Mouse (Mus musculus): ENCODE measurements around the gene Cdc14a. TPM values are rescaled to one million over a fixed set of nuclear protein-coding genes. Genes with fewer than 3 reads are reported as not detected.

Gene Cdc14a
- polyA plus RNA-seq, 1 experiment from 2014 or later, result 3.4 TPM

GRCm38 (mm10) chr3:116310033-116310432, 113.8 kb downstream of the Cdc14a start:
- ATAC-seq (ENCODE audit: low FRiP score, low read depth), result no peak
- no peaks in the 10 kb centered on the region for H3K4me1 ChIP-seq (replicated peaks)
- no peak overlapping the region for H3K4me2 ChIP-seq
- no peaks in the 10 kb centered on the region for H3K9me3 ChIP-seq
- 85% methylated on average over 10 of the region's 10 CpGs for WGBS
- no peak overlapping the region for H3K4me3 ChIP-seq
- H3K27ac ChIP-seq (replicated peaks), result no peak overlapping the region
- H3K27me3 ChIP-seq, result no peaks in the 10 kb centered on the region
- H3K9ac ChIP-seq, result no peak overlapping the region
- peaks cover 3% of the 10 kb centered on the region; the same call in 1 of the 2 replicates for H3K36me3 ChIP-seq

GRCm38 (mm10) chr3:116304800-116305753, 118.8 kb downstream of the Cdc14a start:
- no peak overlapping the region for H3K4me3 ChIP-seq
- H3K9me3 ChIP-seq, result no peaks in the 10 kb centered on the region
- H3K9ac ChIP-seq, result no peak overlapping the region
- WGBS, result 78% methylated on average over 18 of the region's 18 CpGs
- no peak for ATAC-seq (ENCODE audit: low FRiP score, low read depth)
- H3K4me2 ChIP-seq, result no peak overlapping the region
- no peak overlapping the region for H3K27ac ChIP-seq (replicated peaks)
- H3K27me3 ChIP-seq, result no peaks in the 10 kb centered on the region
- no peaks in the 10 kb centered on the region for H3K36me3 ChIP-seq
- no peaks in the 10 kb centered on the region for H3K4me1 ChIP-seq (replicated peaks)

GRCm38 (mm10) chr3:116302581-116302980, 121.3 kb downstream of the Cdc14a start:
- Histone ChIP-seq H3K27ac (replicated peaks) (no peak overlapping the region), H3K4me1 (replicated peaks) (no peaks in the 10 kb centered on the region), H3K9me3 (no peaks in the 10 kb centered on the region), H3K4me2 (no peak overlapping the region), H3K27me3 (no peaks in the 10 kb centered on the region), H3K4me3 (no peak overlapping the region), H3K36me3 (no peaks in the 10 kb centered on the region), H3K9ac (no peak overlapping the region)
- ATAC-seq (ENCODE audit: low FRiP score, low read depth), result no peak
- 96% methylated on average over 7 of the region's 7 CpGs for WGBS

- no peak overlapping the region for H3K4me2 ChIP-seq
- no peak for ATAC-seq (ENCODE audit: low FRiP score, low read depth)
- no peak overlapping the region for H3K9ac ChIP-seq
- H3K9me3 ChIP-seq, result no peaks in the 10 kb centered on the region
- H3K4me1 ChIP-seq (replicated peaks), result no peaks in the 10 kb centered on the region
- H3K36me3 ChIP-seq, result no peaks in the 10 kb centered on the region
- no peak overlapping the region for H3K4me3 ChIP-seq
- no peaks in the 10 kb centered on the region for H3K27me3 ChIP-seq
- H3K27ac ChIP-seq (replicated peaks), result no peak overlapping the region
- WGBS, result 91% methylated on average over 6 of the region's 6 CpGs
Observed at GRCm38 (mm10) chr3:116301754-116302153, 122.1 kb downstream of the Cdc14a start.

- Histone ChIP-seq H3K36me3 (0 out of 2 replicates have a peak, but pooled peaks cover under 1% of the 10 kb centered on the region), H3K4me2 (no peak overlapping the region), H3K27me3 (no peaks in the 10 kb centered on the region), H3K27ac (replicated peaks) (no peak overlapping the region), H3K4me1 (replicated peaks) (no peaks in the 10 kb centered on the region), H3K4me3 (no peak overlapping the region), H3K9me3 (no peaks in the 10 kb centered on the region), H3K9ac (no peak overlapping the region)
- WGBS, result 93% methylated on average over 10 of the region's 10 CpGs
- no peak for ATAC-seq (ENCODE audit: low FRiP score, low read depth)
Observed at GRCm38 (mm10) chr3:116298727-116299126, 125.1 kb downstream of the Cdc14a start.

GRCm38 (mm10) chr3:116298003-116298402, 125.8 kb downstream of the Cdc14a start:
- ATAC-seq (ENCODE audit: low FRiP score, low read depth), result no peak
- H3K4me1 ChIP-seq (replicated peaks), result no peaks in the 10 kb centered on the region

GRCm38 (mm10) chr3:116297170-116297569, 126.7 kb downstream of the Cdc14a start:
- H3K27me3 ChIP-seq, result no peaks in the 10 kb centered on the region
- H3K36me3 ChIP-seq, result 0 out of 2 replicates have a peak, but pooled peaks cover 8% of the 10 kb centered on the region
- H3K4me2 ChIP-seq, result no peak overlapping the region
- ATAC-seq (ENCODE audit: low FRiP score, low read depth), result no peak
- no peaks in the 10 kb centered on the region for H3K4me1 ChIP-seq (replicated peaks)
- no peak overlapping the region for H3K4me3 ChIP-seq
- H3K9ac ChIP-seq, result no peak overlapping the region
- no peaks in the 10 kb centered on the region for H3K9me3 ChIP-seq
- no peak overlapping the region for H3K27ac ChIP-seq (replicated peaks)
- 97% methylated on average over 7 of the region's 7 CpGs for WGBS

More at GRCm38 (mm10) chr3:116298003-116298402, 125.8 kb downstream of the Cdc14a start:
- H3K9me3 ChIP-seq, result no peaks in the 10 kb centered on the region
- H3K4me3 ChIP-seq, result no peak overlapping the region
- WGBS, result 93% methylated on average over 8 of the region's 8 CpGs
- H3K9ac ChIP-seq, result no peak overlapping the region
- H3K4me2 ChIP-seq, result no peak overlapping the region
- H3K36me3 ChIP-seq, result 0 out of 2 replicates have a peak, but pooled peaks cover 8% of the 10 kb centered on the region
- H3K27me3 ChIP-seq, result no peaks in the 10 kb centered on the region
- no peak overlapping the region for H3K27ac ChIP-seq (replicated peaks)

GRCm38 (mm10) chr3:116290041-116290815, 133.6 kb downstream of the Cdc14a start:
- no peak overlapping the region for H3K4me2 ChIP-seq
- H3K9ac ChIP-seq, result no peak overlapping the region
- WGBS, result 89% methylated on average over 9 of the region's 9 CpGs
- no peaks in the 10 kb centered on the region for H3K4me1 ChIP-seq (replicated peaks)
- no peak overlapping the region for H3K4me3 ChIP-seq
- H3K27me3 ChIP-seq, result no peaks in the 10 kb centered on the region
- no peak overlapping the region for H3K27ac ChIP-seq (replicated peaks)
- no peak for ATAC-seq (ENCODE audit: low FRiP score, low read depth)
- no peaks in the 10 kb centered on the region for H3K9me3 ChIP-seq
- H3K36me3 ChIP-seq, result 0 out of 2 replicates have a peak, but pooled peaks cover 8% of the 10 kb centered on the region

- ATAC-seq (ENCODE audit: low FRiP score, low read depth), result no peak
- H3K9me3 ChIP-seq, result no peaks in the 10 kb centered on the region
- WGBS, result 82% methylated on average over 6 of the region's 6 CpGs
Observed at GRCm38 (mm10) chr3:116288833-116289232, 135.0 kb downstream of the Cdc14a start.

GRCm38 (mm10) chr3:116284735-116285134, 139.1 kb downstream of the Cdc14a start:
- Histone ChIP-seq H3K4me2 (no peak overlapping the region), H3K9me3 (no peaks in the 10 kb centered on the region), H3K27me3 (no peaks in the 10 kb centered on the region), H3K9ac (no peak overlapping the region), H3K36me3 (no peaks in the 10 kb centered on the region), H3K27ac (replicated peaks) (no peak overlapping the region), H3K4me1 (replicated peaks) (no peaks in the 10 kb centered on the region), H3K4me3 (no peak overlapping the region)
- 76% methylated on average over 4 of the region's 4 CpGs for WGBS
- ATAC-seq (ENCODE audit: low FRiP score, low read depth), result no peak

More at GRCm38 (mm10) chr3:116288833-116289232, 135.0 kb downstream of the Cdc14a start:
- 0 out of 2 replicates have a peak, but pooled peaks cover 8% of the 10 kb centered on the region for H3K36me3 ChIP-seq
- H3K27ac ChIP-seq (replicated peaks), result no peak overlapping the region
- no peak overlapping the region for H3K9ac ChIP-seq
- no peaks in the 10 kb centered on the region for H3K4me1 ChIP-seq (replicated peaks)
- no peak overlapping the region for H3K4me2 ChIP-seq
- H3K27me3 ChIP-seq, result no peaks in the 10 kb centered on the region
- no peak overlapping the region for H3K4me3 ChIP-seq

- Histone ChIP-seq H3K4me1 (replicated peaks) (no peaks in the 10 kb centered on the region), H3K9ac (no peak overlapping the region), H3K9me3 (no peaks in the 10 kb centered on the region), H3K4me3 (no peak overlapping the region), H3K4me2 (no peak overlapping the region), H3K36me3 (no peaks in the 10 kb centered on the region), H3K27me3 (no peaks in the 10 kb centered on the region), H3K27ac (replicated peaks) (no peak overlapping the region)
- no peak for ATAC-seq (ENCODE audit: low FRiP score, low read depth)
- 11% methylated on average over 2 of the region's 2 CpGs for WGBS
Observed at GRCm38 (mm10) chr3:116283996-116284395, 139.8 kb downstream of the Cdc14a start.

GRCm38 (mm10) chr3:116281663-116282062, 142.2 kb downstream of the Cdc14a start:
- no peaks in the 10 kb centered on the region for H3K27me3 ChIP-seq
- no peaks in the 10 kb centered on the region for H3K36me3 ChIP-seq
- no peaks in the 10 kb centered on the region for H3K9me3 ChIP-seq
- ATAC-seq (ENCODE audit: low FRiP score, low read depth), result no peak
- WGBS, result 94% methylated on average over 6 of the region's 6 CpGs
- no peak overlapping the region for H3K27ac ChIP-seq (replicated peaks)
- H3K4me3 ChIP-seq, result no peak overlapping the region
- no peaks in the 10 kb centered on the region for H3K4me1 ChIP-seq (replicated peaks)
- H3K4me2 ChIP-seq, result no peak overlapping the region
- H3K9ac ChIP-seq, result no peak overlapping the region

Measured in hindbrain, embryonic 15.5 days (tissue).